Mouse (Mus musculus) CH12.LX (cell line): ENCODE measurements at regions not wholly inside any gene's neighbourhood (a gene's known extent, or its start where the extent isn't known, plus 50 kb on each side); places are given as distances from the start of the nearest gene placed in this dataset.
"Not testable (repeated sequence)": the region's sequence is repeated elsewhere in the genome, so short reads cannot be mapped to it uniquely, and the experiment has no call there.

Experiments used
- DNase-seq: peaks from one replicate; pipeline ENCODE4 v3.0.0-alpha.2; 2013; ENCODE audit errors: extremely low read depth
- H3K27ac ChIP-seq: 2 replicates; pipeline ENCODE4 v1.5.1; 2012; ENCODE audit warnings: low read depth, mild to moderate bottlenecking, control low read depth, moderate library complexity; ENCODE audit not compliant: insufficient read depth
- H3K27me3 ChIP-seq: replicated peaks from 2 replicates; pipeline ENCODE3; 2012; ENCODE audit warnings: inconsistent platforms
- H3K36me3 ChIP-seq, 2 experiments: replicated peaks in 1 of 2; 2 replicates each; pipeline versions ENCODE3 to v1.6.1; 2012; ENCODE audit warnings: inconsistent platforms in 1 of 2, low read length in 1 of 2, mild to moderate bottlenecking in 1 of 2, mixed read lengths in 1 of 2, moderate library complexity in 1 of 2; ENCODE audit not compliant: control insufficient read depth in 1 of 2, insufficient read depth in 1 of 2
- H3K4me1 ChIP-seq, 2 experiments: 2 replicates each; pipeline ENCODE4 v1.6.1; 2012; ENCODE audit warnings: inconsistent platforms in 1 of 2, moderate library complexity in 1 of 2; ENCODE audit not compliant: insufficient read depth in 2 of 2, control insufficient read depth in 1 of 2
- H3K4me2 ChIP-seq: 2 replicates; pipeline ENCODE4 v1.6.1; 2012; ENCODE audit warnings: low read depth, mild to moderate bottlenecking, control low read depth; ENCODE audit not compliant: poor library complexity, insufficient read depth, severe bottlenecking
- H3K4me3 ChIP-seq, 3 experiments: fragments of 150-350 bp in 1 of 3; sonication (generic) in 1 of 3; replicated peaks in 1 of 3; 2 replicates each; pipeline versions ENCODE3 to v1.5.1; 2011 to 2012; ENCODE audit warnings: low read depth in 2 of 3, low read length in 2 of 3, mild to moderate bottlenecking in 2 of 3, moderate library complexity in 2 of 3, control low read depth in 1 of 3, improper control_type of control experiment in 1 of 3, inconsistent platforms in 1 of 3, mixed read lengths in 1 of 3; ENCODE audit not compliant: poor library complexity in 1 of 3
- H3K79me2 ChIP-seq: replicated peaks from 2 replicates; pipeline ENCODE4 v1.6.1; 2012; ENCODE audit warnings: mild to moderate bottlenecking, moderate library complexity; ENCODE audit not compliant: control insufficient read depth, poor library complexity, insufficient read depth, severe bottlenecking; ENCODE audit errors: extremely low read depth
- H3K9ac ChIP-seq: 2 replicates; pipeline ENCODE4 v1.6.1; 2012; ENCODE audit warnings: low read depth, mild to moderate bottlenecking, control low read depth, moderate library complexity; ENCODE audit not compliant: insufficient read depth
- H3K9me3 ChIP-seq: replicated peaks from 2 replicates; pipeline ENCODE3; 2012; ENCODE audit warnings: low read length, inconsistent platforms, mixed read lengths
- CHD2 ChIP-seq: IDR thresholded peaks from 2 replicates; pipeline ENCODE4 v1.6.1; 2011; ENCODE audit warnings: low read length, improper control_type of control experiment
- CTCF ChIP-seq, 2 experiments: IDR thresholded peaks in 1 of 2; conservative IDR thresholded peaks in 1 of 2; 2 replicates each; pipeline ENCODE4 v1.5.1; 2011 to 2012; ENCODE audit warnings: low read depth in 2 of 2, low read length in 2 of 2, improper control_type of control experiment in 1 of 2, inconsistent platforms in 1 of 2, mild to moderate bottlenecking in 1 of 2, moderate library complexity in 1 of 2
- ELF1 ChIP-seq: IDR thresholded peaks from 2 replicates; pipeline ENCODE4 v1.6.1; 2014; ENCODE audit warnings: low read depth, mild to moderate bottlenecking, inconsistent platforms, low read length, improper control_type of control experiment
- HCFC1 ChIP-seq: IDR thresholded peaks from 2 replicates; pipeline ENCODE4 v1.6.1; 2012; ENCODE audit warnings: low read depth, mild to moderate bottlenecking, inconsistent platforms, low read length, improper control_type of control experiment
- JUND ChIP-seq: conservative IDR thresholded peaks from 2 replicates; pipeline ENCODE4 v1.6.1; 2011; ENCODE audit warnings: low read depth, low read length, improper control_type of control experiment
- KAT2A ChIP-seq: IDR thresholded peaks from 2 replicates; pipeline ENCODE4 v1.6.1; 2012; ENCODE audit warnings: low read length, improper control_type of control experiment, inconsistent platforms; ENCODE audit not compliant: insufficient replicate concordance
- MAX ChIP-seq: IDR thresholded peaks from 2 replicates; pipeline ENCODE4 v1.6.1; 2011; ENCODE audit warnings: low read length, improper control_type of control experiment
- MXI1 ChIP-seq: IDR thresholded peaks from 2 replicates; pipeline ENCODE4 v1.6.1; 2011; ENCODE audit warnings: mild to moderate bottlenecking, low read depth, low read length, improper control_type of control experiment
- PAX5 ChIP-seq: IDR thresholded peaks from 2 replicates; pipeline ENCODE4 v1.6.1; 2012; ENCODE audit warnings: low read length, inconsistent platforms, mixed read lengths
- POLR2A ChIP-seq: IDR thresholded peaks from 2 replicates; pipeline ENCODE4 v1.6.1; 2011; ENCODE audit warnings: low read depth, mild to moderate bottlenecking, improper control_type of control experiment, low read length
- POLR2AphosphoS2 ChIP-seq: IDR thresholded peaks from 2 replicates; pipeline ENCODE4 v1.6.1; 2011; ENCODE audit warnings: low read depth, low read length, improper control_type of control experiment
- RAD21 ChIP-seq: IDR thresholded peaks from 2 replicates; pipeline ENCODE4 v1.6.1; 2011; ENCODE audit warnings: low read depth, mild to moderate bottlenecking, low read length, improper control_type of control experiment, moderate library complexity
- RCOR1 ChIP-seq: conservative IDR thresholded peaks from 2 replicates; pipeline ENCODE4 v1.6.1; 2012; ENCODE audit warnings: low read depth, mild to moderate bottlenecking, inconsistent platforms, low read length, improper control_type of control experiment
- SIN3A ChIP-seq: IDR thresholded peaks from 2 replicates; pipeline ENCODE4 v1.6.1; 2012; ENCODE audit warnings: low read length, improper control_type of control experiment, inconsistent platforms
- SMC3 ChIP-seq: IDR thresholded peaks from 2 replicates; pipeline ENCODE4 v1.6.1; 2011; ENCODE audit warnings: low read depth, low read length, improper control_type of control experiment
- TBP ChIP-seq: conservative IDR thresholded peaks from 2 replicates; pipeline ENCODE4 v1.6.1; 2011; ENCODE audit warnings: low read depth, low read length, improper control_type of control experiment
- TCF12 ChIP-seq: IDR thresholded peaks from 2 replicates; pipeline ENCODE4 v1.6.1; 2014; ENCODE audit warnings: low read depth, mild to moderate bottlenecking, inconsistent platforms, low read length, improper control_type of control experiment
- USF1 ChIP-seq: IDR thresholded peaks from 2 replicates; pipeline ENCODE4 v1.6.1; 2014; ENCODE audit warnings: low read depth, mild to moderate bottlenecking, inconsistent platforms, low read length, improper control_type of control experiment
- ZNF384 ChIP-seq: IDR thresholded peaks from 2 replicates; pipeline ENCODE4 v1.6.1; 2012; ENCODE audit warnings: low read depth, low read length, improper control_type of control experiment, inconsistent platforms
- dilution Hi-C: fragments of 300-500 bp; cut with MboI; formaldehyde crosslinking; loops from 2 replicates; pipeline ENCODE4 v1.14.3; 2020; ENCODE audit warnings: low sequenced_read_pairs; ENCODE audit not compliant: extremely low pct_unique_long_range_greater_than_20kb, extremely low pct_ligation_motif_present
- in situ Hi-C: fragments of 300-500 bp; cut with MboI; formaldehyde crosslinking; loops from 3 replicates; pipeline ENCODE4 v1.14.3; 2019; ENCODE audit warnings: low sequenced_read_pairs, low pct_ligation_motif_present, low pct_unique_long_range_greater_than_20kb, mixed read lengths

- Histone ChIP-seq H3K4me2 (no peak overlapping the region), H3K4me3 (no peak overlapping the region), H3K27ac (no peak overlapping the region), H3K9ac (no peak overlapping the region), H3K36me3 (no peaks in the 10 kb centered on the region), H3K4me1 (peaks cover 7 to 23% of the 10 kb centered on the region in 2 experiments; a peak in 3 of 4 replicates), H3K27me3 (no peaks in the 10 kb centered on the region), H3K79me2 (no peaks in the 10 kb centered on the region), H3K9me3 (no peaks in the 10 kb centered on the region)
- no peak for TF ChIP-seq MAX
- no peak for TF ChIP-seq USF1
- in situ Hi-C loops (no loop called here), dilution Hi-C loops (no loop called here)
- no peak for DNase-seq
Measured at GRCm38 (mm10) chr15:59720149-59720548, 296.3 kb downstream of the 4933412E24Rik start.

GRCm38 (mm10) chr15:59719383-59720128 is 296.9 kb downstream of the 4933412E24Rik start:
- H3K9ac ChIP-seq, H3K9me3 ChIP-seq, H3K79me2 ChIP-seq, H3K27me3 ChIP-seq, H3K4me2 ChIP-seq, H3K4me3 ChIP-seq, DNase-seq, H3K36me3 ChIP-seq, H3K27ac ChIP-seq, dilution Hi-C loops, in situ Hi-C loops: not testable (repeated sequence)
- peaks cover 8 to 26% of the 10 kb centered on the region in 2 experiments; a peak in 3 of 4 replicates for H3K4me1 ChIP-seq

GRCm38 (mm10) chr15:59716872-59717271 is 299.5 kb downstream of the 4933412E24Rik start:
- in situ Hi-C loops: no loop called here
- Histone ChIP-seq H3K27ac (no peak overlapping the region), H3K4me3 (no peak overlapping the region), H3K27me3 (no peaks in the 10 kb centered on the region), H3K4me1 (peaks cover 11 to 37% of the 10 kb centered on the region in 2 experiments; a peak in 3 of 4 replicates), H3K9me3 (no peaks in the 10 kb centered on the region), H3K4me2 (no peak overlapping the region), H3K36me3 (no peaks in the 10 kb centered on the region), H3K9ac (no peak overlapping the region), H3K79me2 (no peaks in the 10 kb centered on the region)
- TF ChIP-seq RAD21 (no peak), CHD2 (no peak), TBP (no peak), SMC3 (no peak), HCFC1 (no peak), SIN3A (no peak), POLR2A (no peak), CTCF (conservative IDR thresholded peaks at IDR 0.05 in 1 of 2, IDR thresholded peaks at IDR 0.05 in 1 of 2; ENCODE audit: low read depth in 2 of 2, low read length in 2 of 2) (no peak), MXI1 (no peak), JUND (no peak), KAT2A (no peak), RCOR1 (no peak), ELF1 (no peak), TCF12 (no peak), ZNF384 (no peak), POLR2AphosphoS2 (no peak), PAX5 (no peak)
- DNase-seq: no peak
- dilution Hi-C loops: no loop called here
